Mouse (Mus musculus) liver, embryonic 16.5 days (tissue): ENCODE data around the gene Mmab. TPM values are rescaled to one million over a fixed set of nuclear protein-coding genes. Genes with fewer than 3 reads are reported as not detected.

Experiments used
- ATAC-seq: fragments of 200-750 bp; cut with Nextera tagmentation; 2 replicates; pipeline ENCODE4 v1.8.0; 2017; ENCODE audit warnings: low read depth, mild to moderate bottlenecking, moderate number of reproducible peaks, moderate library complexity
- H3K27ac ChIP-seq: fragments of 300-500 bp; sonication (generic); 2 replicates; pipeline ENCODE4 v1.5.1; 2014; ENCODE audit warnings: mild to moderate bottlenecking, low read length
- H3K27me3 ChIP-seq: fragments of 300-500 bp; sonication (generic); 2 replicates; pipeline ENCODE4 v1.6.1; 2014; ENCODE audit warnings: low read depth, low read length, mixed read lengths; ENCODE audit not compliant: control insufficient read depth, insufficient read depth
- H3K36me3 ChIP-seq: fragments of 300-500 bp; sonication (generic); 2 replicates; pipeline ENCODE4 v1.6.1; 2014; ENCODE audit warnings: mild to moderate bottlenecking; ENCODE audit not compliant: control insufficient read depth, insufficient read depth
- H3K4me1 ChIP-seq: fragments of 300-500 bp; sonication (generic); 2 replicates; pipeline ENCODE4 v1.6.1; 2014; ENCODE audit warnings: low read depth, low read length, mixed read lengths; ENCODE audit not compliant: control insufficient read depth
- H3K4me2 ChIP-seq: fragments of 300-500 bp; sonication (generic); 2 replicates; pipeline ENCODE4 v1.6.1; 2014; ENCODE audit warnings: low read depth, low read length, mixed read lengths
- H3K4me3 ChIP-seq: fragments of 300-500 bp; sonication (generic); 2 replicates; pipeline ENCODE4 v1.5.1; 2014; ENCODE audit warnings: low read depth, mild to moderate bottlenecking, low read length
- H3K9ac ChIP-seq: fragments of 300-500 bp; sonication (generic); 2 replicates; pipeline ENCODE4 v1.6.1; 2014; ENCODE audit warnings: low read depth, low read length
- H3K9me3 ChIP-seq: fragments of 300-500 bp; sonication (generic); replicated peaks from 2 replicates; pipeline ENCODE4 v1.6.1; 2016; ENCODE audit warnings: low read length; ENCODE audit not compliant: control insufficient read depth
- WGBS: fragments of 180-500 bp; shearing (Covaris S2); extraction: QIAGEN DNeasy Blood & Tissue Kit; methylation state at CpG from one replicate; pipeline ENCODE4 v1.1.7; 2014; ENCODE audit not compliant: insufficient replicate concordance; 5-methylcytosine and 5-hydroxymethylcytosine counted together
- polyA plus RNA-seq: library from polyadenylated mRNA; unstranded; fragments of >200 nt; fragmentation: Nextera tagmentation; extraction: Ambion mirVana; gene quantifications from 2 replicates; pipeline ENCODE4 v1.2.1, GENCODE M21; 2015

The Mmab gene
- 9.7 and 10.8 TPM in 2 replicates for polyA plus RNA-seq

DNA sequence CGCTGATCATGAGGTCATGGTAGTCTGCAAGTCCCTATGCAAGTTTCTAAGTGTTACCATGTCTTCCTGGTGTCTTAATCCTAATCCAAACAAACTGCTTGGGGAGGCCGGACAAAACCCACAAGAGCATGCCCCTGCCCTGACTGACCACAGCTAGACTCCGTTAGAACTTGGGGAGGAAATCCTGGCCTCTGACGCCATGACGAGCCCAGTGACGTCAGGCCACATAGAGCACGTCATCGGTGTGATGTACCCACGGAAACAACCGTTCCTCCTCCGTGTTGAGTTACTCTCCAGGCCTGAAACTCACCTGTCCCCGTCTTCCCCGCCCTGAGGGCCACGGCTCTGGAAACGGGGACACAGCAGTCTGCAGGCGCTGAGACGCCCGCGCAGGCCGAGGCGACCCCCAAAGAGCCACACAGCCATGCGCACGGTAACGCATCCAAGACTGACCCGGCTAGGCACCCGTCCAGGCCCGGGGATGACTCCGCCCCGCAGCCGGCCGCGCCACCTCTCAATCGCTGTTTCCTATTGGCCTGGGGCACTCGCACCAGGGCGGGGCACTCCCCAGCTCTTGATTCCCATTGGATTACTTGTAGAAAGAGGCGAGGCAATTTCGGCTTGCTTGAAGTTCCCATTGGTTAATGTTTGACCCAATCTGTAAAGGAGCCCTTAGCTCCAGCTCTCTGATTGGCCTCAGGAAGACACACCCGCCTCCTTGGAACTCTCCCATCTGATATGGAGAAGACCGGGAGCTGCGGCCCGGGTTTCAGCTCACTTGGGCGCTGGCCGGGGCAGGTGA is at the start of gene Mmab, which contains the start of gene Mvk:
Mmab (minus strand) TSS at position 495 of the 802 bp plus-strand sequence.
Mvk (plus strand) TSS at position 704 of the 802 bp plus-strand sequence.
- Histone ChIP-seq H3K4me2 (peak within 1 kb of the TSS; percentile 92), H3K27me3 (no peaks in the 10 kb centered on the region), H3K4me3 (peak within 1 kb of the TSS; percentile 74), H3K4me1 (peaks cover 11% of the 10 kb centered on the region), H3K36me3 (no peaks in the 10 kb centered on the region), H3K9me3 (no peaks in the 10 kb centered on the region), H3K9ac (peak within 1 kb of the TSS; percentile 77), H3K27ac (peak within 1 kb of the TSS; percentile 29; the same call in 1 of the 2 replicates)
- peak; percentile 95 for ATAC-seq
- WGBS, result 2% methylated on average over 43 of the region's 43 CpGs

DNA sequence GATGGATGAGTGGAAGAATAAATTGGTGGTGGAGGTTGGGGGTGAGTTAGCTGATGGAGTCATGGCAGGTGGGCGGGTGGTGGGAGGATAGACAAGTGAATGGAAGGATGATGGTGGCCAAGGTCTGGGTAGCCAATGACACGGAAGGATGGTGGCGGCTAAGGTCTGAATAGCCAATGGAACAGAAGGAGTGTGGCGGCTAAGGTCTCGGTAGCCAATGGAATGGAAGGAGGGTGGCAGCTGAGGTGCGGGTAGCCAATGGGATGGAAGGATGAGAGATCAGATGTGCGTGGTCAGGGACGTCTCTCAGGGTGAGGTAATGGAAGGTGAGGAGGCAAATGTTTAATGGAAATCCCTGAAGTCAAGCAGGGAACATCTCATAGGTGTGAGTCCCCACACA is 46.4 kb upstream of the Mmab start:
- Histone ChIP-seq H3K4me3 (no peak overlapping the region), H3K27me3 (no peaks in the 10 kb centered on the region), H3K4me2 (no peak overlapping the region), H3K4me1 (no peaks in the 10 kb centered on the region), H3K27ac (no peak overlapping the region), H3K9me3 (no peaks in the 10 kb centered on the region), H3K36me3 (no peaks in the 10 kb centered on the region), H3K9ac (no peak overlapping the region)
- no peak for ATAC-seq
- 80% methylated on average over 8 of the region's 8 CpGs for WGBS

DNA sequence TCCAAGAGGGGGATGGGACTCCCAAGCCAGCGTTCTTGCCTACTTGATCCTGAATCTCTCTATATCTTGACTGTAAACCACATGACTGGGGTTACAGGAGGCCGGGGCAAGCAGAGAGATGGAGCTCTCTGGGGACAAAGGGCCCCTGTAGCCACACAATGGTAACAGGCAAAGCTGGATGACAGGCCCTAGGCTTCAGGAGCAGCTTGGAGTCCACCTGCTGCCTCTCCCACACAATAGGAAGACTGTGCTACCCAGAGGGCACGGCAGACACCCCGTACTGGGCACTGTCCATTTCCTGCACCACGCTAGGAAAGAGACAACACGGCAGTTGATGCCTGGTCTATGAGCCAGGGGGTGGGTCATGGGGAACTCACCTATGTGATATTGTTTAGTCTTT is 45.7 kb upstream of the Mmab start:
- Histone ChIP-seq H3K9me3 (no peaks in the 10 kb centered on the region), H3K4me3 (no peak overlapping the region), H3K9ac (no peak overlapping the region), H3K4me1 (no peaks in the 10 kb centered on the region), H3K27me3 (no peaks in the 10 kb centered on the region), H3K36me3 (no peaks in the 10 kb centered on the region), H3K4me2 (no peak overlapping the region), H3K27ac (no peak overlapping the region)
- 64% methylated on average over 6 of the region's 6 CpGs for WGBS
- ATAC-seq, result no peak

DNA sequence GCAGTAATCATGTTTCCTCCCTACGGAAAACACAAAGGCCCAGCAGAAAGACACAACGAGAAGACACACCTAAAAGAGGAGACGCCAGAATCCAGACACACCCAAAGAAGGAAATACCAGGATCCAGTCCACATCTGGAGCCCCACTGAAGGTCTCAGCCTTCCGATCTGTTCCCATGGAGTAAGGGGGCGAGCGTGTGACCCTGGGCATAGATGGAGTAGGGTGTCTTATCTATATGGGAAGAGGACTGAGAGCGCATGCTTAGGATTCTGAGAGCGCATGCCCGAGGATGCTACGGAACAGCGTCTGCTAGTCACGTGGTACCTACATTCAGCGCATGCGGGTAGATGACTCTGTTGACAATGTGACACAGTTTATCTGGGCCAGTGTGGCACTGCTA is 41.8 kb upstream of the Mmab start:
- H3K4me2 ChIP-seq, result no peak overlapping the region
- WGBS, result 66% methylated on average over 14 of the region's 14 CpGs
- ATAC-seq, result no peak

DNA sequence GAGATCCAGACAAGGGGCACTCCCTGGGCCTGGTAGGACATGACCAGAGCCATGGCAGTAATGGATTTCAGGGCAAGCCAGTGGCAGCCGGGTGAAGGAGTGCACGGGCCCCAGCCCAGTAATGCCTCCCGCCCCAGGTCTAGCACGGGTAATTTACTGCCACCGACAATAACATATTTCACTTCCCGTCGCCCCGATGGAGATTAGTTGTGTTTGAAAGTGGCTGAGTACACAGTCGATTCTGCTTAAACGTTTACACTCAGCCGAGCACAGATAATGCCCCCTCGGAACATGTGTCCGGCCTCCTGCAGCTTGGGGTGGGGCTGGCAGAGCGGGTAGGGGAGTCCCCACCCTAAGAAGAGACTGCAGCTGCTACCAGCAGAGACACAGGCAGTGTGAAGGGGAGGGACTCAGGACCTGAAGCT is 38.7 kb upstream of the Mmab start:
- no peak for ATAC-seq
- H3K36me3 ChIP-seq, result no peaks in the 10 kb centered on the region
- no peaks in the 10 kb centered on the region for H3K27me3 ChIP-seq
- H3K9ac ChIP-seq, result no peak overlapping the region
- no peaks in the 10 kb centered on the region for H3K4me1 ChIP-seq
- no peak overlapping the region for H3K27ac ChIP-seq
- H3K9me3 ChIP-seq, result no peaks in the 10 kb centered on the region
- H3K4me2 ChIP-seq, result no peak overlapping the region
- no peak overlapping the region for H3K4me3 ChIP-seq
- WGBS, result 19% methylated on average over 14 of the region's 14 CpGs

More for the DNA sequence above, 41.8 kb upstream of the Mmab start:
- no peaks in the 10 kb centered on the region for H3K36me3 ChIP-seq
- no peak overlapping the region for H3K27ac ChIP-seq
- no peaks in the 10 kb centered on the region for H3K27me3 ChIP-seq
- no peaks in the 10 kb centered on the region for H3K9me3 ChIP-seq
- no peak overlapping the region for H3K4me3 ChIP-seq
- no peaks in the 10 kb centered on the region for H3K4me1 ChIP-seq
- no peak overlapping the region for H3K9ac ChIP-seq

DNA sequence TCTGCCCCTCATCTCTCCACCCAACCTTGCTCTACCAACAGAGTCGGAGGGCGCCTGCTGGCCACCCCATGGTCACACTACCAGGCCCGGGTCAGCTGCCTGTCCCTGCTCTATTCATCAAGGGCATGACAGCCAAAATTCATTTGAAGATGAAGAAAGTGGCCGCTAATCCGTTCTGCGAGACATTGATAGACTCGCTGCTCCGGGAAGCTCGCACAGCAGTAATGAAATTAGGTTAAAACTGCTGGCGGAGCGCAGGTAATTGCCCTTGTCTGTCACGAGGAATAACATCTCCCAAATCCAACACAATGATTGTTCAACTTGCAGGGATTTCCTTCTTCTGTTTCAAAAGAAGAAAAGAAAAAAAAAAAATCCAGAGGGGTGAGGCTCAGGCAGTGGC is 34.4 kb upstream of the Mmab start:
- H3K9me3 ChIP-seq, result no peaks in the 10 kb centered on the region
- H3K4me2 ChIP-seq, result no peak overlapping the region
- no peak overlapping the region for H3K27ac ChIP-seq
- 77% methylated on average over 12 of the region's 12 CpGs for WGBS
- H3K4me3 ChIP-seq, result no peak overlapping the region
- no peak overlapping the region for H3K9ac ChIP-seq
- no peaks in the 10 kb centered on the region for H3K27me3 ChIP-seq
- no peaks in the 10 kb centered on the region for H3K4me1 ChIP-seq
- H3K36me3 ChIP-seq, result no peaks in the 10 kb centered on the region
- ATAC-seq, result no peak

DNA sequence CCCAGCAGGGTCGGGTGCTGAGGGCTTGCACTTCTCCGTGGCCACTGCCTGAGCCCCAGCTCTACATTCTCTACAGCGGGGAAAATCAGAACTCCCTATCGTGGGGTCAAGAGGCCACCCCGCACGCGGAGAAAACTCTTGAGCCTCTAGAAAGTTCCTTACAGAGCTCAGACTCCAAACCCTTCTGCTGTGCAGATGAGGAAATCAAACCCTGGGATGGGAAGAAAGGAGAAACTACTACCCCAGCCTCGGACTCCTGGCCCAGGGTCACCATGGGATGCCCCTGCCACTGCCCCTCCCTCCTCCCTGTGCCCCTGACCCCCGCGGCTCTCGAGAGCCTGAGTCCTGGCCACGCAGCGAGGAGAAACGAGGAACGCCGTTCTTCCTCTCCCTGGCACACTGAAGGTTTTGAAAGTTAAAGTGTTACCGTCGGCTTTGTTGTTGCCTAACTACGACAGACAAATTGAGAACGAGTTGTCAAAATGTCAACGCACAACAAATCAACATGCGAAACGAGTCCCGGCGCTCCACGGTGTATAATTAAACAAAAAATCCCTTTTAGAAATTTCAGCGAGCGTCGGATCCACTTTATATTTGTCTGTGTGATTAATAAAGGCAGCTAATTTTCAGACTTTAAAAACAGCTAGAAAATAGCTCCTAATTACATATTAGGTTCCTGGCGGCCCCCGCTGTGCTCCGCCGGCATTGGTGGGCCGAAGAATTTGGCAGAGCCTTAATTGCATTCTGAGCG is 31.1 kb upstream of the Mmab start:
- Histone ChIP-seq H3K4me3 (no peak overlapping the region), H3K36me3 (no peaks in the 10 kb centered on the region), H3K4me1 (no peaks in the 10 kb centered on the region), H3K27ac (no peak overlapping the region), H3K9ac (no peak overlapping the region), H3K9me3 (no peaks in the 10 kb centered on the region), H3K27me3 (no peaks in the 10 kb centered on the region), H3K4me2 (no peak overlapping the region)
- WGBS, result 61% methylated on average over 35 of the region's 35 CpGs
- ATAC-seq, result no peak

DNA sequence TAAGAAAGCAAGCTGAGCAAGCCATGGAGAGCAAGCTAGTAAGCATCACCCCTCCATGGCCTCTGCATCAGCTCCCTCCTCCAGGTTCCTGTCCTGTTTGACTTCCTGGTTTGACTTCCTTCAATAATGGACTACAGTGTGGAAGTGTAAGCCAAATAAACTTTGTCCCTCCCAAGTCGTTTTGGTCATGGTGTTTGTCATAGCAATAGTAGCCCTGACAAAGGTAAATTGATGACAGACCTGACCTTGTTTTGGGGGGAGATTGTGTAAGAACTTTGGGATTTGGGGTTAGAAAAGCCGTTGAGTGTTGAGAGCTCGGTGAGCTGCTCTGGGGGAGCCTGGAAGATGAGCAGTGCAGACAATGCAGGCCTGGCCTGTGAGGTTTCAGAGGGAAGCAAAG is 26.5 kb upstream of the Mmab start:
- H3K4me3 ChIP-seq, result no peak overlapping the region
- no peak overlapping the region for H3K27ac ChIP-seq
- no peaks in the 10 kb centered on the region for H3K36me3 ChIP-seq
- ATAC-seq, result no peak
- H3K27me3 ChIP-seq, result no peaks in the 10 kb centered on the region
- H3K9ac ChIP-seq, result no peak overlapping the region
- WGBS, result 36% methylated on average over 3 of the region's 3 CpGs
- no peaks in the 10 kb centered on the region for H3K4me1 ChIP-seq
- no peaks in the 10 kb centered on the region for H3K9me3 ChIP-seq
- H3K4me2 ChIP-seq, result no peak overlapping the region

DNA sequence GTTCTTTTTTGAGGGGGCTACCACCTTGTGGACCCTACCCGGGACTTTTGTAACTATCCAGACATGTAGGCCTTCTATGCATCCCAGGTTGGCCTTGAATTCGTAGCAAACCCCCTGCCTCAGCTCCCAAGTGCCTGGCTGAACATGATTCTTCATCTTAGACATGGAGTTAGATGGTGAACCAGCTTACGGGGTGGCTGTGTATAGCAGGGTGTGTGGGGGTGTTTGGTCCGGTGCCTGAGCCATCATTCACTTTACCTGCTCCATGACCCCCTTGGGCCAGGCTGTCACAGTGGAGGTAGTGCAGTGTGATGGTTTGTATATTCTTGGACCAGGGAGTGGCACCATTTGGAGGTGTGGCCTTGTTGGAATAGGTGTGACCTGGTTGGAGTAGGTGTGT is 24.1 kb upstream of the Mmab start:
- H3K9ac ChIP-seq, result no peak overlapping the region
- no peak for ATAC-seq
- no peaks in the 10 kb centered on the region for H3K9me3 ChIP-seq
- H3K4me1 ChIP-seq, result no peaks in the 10 kb centered on the region
- WGBS, result 51% methylated on average over 4 of the region's 4 CpGs
- no peak overlapping the region for H3K4me3 ChIP-seq
- H3K36me3 ChIP-seq, result no peaks in the 10 kb centered on the region
- H3K27me3 ChIP-seq, result no peaks in the 10 kb centered on the region
- no peak overlapping the region for H3K27ac ChIP-seq
- H3K4me2 ChIP-seq, result no peak overlapping the region
